Mouse (Mus musculus) gastrocnemius, postnatal 10 days (tissue): ENCODE measurements around the gene Sh3gl2. TPM values are rescaled to one million over a fixed set of nuclear protein-coding genes. Genes with fewer than 3 reads are reported as not detected.

ENCODE experiments used
- DNase-seq: peaks from one replicate; pipeline ENCODE4 v3.0.0; 2021; ENCODE audit warnings: mixed read lengths
- total RNA-seq, 2 experiments: library from RNA; stranded (reverse); gene quantifications; 2 replicates each; pipeline ENCODE4 v1.2.3; 2021

The Sh3gl2 gene
- total RNA-seq, 2 experiments from 2014 or later = 1.9 TPM

DNA sequence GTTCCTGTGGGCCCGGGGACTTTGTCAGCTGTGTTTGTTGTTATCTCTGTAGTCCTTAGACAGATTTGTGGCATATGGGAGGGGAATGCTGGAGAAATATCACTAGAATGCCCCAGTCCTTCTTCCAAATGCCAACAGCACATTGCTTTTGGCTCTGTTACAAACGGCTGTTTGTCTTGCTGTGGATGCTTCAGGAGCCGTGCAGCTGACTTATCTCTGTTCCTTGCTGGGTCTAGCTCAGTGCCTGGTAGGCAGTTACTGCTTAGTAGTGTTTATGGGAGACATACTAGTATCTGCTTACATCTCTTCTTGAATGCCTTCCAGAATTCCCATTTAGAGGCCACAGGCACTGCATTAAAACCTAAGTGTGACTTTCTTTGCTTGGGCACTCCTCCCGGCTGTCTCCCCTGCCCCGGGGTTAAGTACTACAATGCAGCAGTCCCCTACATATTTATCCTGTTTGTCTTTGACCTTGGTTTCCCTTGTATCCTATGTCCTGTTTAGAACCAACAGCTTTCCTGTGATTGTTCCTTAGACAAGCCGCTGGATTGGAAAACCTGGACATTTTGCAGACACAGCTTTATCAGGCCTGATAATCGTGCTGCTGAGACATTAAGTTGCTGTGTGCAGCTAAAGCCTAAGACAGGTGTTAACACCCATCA is 101.1 kb downstream of the Sh3gl2 start:
- no peak for DNase-seq

DNA sequence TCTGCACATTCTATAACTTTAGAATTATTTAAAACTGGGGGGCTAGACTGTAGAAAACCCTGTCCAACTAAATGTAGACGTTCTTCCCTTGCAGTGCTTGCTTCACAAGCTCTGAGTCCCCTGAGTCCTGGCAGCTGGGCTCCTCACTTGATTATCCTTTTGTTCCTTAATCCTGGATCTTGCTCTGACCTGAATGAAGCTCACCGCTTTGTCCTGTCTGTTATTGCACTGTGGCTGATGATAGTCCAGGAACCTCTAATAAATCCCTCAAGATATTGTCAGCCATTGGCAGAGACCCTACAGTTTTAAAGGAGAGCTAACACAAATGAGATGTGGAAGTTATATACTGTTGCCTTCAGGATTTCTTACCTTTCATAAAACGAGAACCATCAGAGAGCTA is 114.2 kb downstream of the Sh3gl2 start:
- no peak for DNase-seq

DNA sequence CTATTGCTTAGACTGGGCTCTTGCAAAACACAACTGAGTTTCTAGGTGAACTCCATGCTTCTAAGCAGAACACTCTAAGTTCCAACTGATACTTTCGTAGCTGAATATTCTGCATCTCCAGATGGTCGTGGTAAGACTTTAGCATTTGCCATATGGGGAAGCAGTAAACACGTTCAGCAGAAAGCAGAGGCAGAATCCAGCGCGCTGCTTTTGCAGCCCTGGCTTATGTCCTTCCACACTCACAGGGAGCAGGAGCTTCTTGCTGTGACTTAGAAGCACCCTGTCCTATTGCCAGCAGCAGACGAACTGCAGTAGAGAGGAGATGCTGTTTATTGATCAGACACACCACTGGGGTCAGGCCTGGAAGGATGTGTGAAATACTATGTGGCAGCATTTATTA is 120.5 kb downstream of the Sh3gl2 start:
- no peak for DNase-seq

GRCm38 (mm10) chr4:85326052-85326451 is 121.1 kb downstream of the Sh3gl2 start:
- no peak for DNase-seq

DNA sequence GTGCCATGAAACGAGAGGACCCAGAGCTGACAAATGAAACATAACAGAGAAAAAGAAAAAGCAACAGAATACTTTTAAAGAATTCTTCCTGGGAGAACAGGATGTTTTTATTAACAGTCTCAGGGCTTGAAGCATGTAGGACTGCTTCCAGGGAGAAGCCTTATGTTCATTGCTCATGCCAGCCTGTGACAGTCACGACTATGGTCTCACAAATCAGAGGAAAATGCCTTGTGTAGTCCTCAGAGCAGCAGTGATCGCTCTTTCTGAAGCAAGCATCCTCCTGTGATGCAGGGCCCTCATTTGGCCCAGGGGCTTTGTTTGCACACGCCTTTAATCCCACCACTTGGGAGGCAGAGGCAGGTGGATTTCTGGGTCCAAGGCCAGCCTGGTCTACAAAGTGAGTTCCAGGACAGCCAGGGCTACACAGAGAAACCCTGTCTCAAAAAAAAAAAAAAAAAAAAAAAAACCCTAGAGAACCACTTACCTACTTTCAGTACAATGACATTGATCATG is 129.8 kb downstream of the Sh3gl2 start:
- no peak for DNase-seq

- DNase-seq = no peak
Observed at GRCm38 (mm10) chr4:85336356-85336755, 131.4 kb downstream of the Sh3gl2 start.

DNA sequence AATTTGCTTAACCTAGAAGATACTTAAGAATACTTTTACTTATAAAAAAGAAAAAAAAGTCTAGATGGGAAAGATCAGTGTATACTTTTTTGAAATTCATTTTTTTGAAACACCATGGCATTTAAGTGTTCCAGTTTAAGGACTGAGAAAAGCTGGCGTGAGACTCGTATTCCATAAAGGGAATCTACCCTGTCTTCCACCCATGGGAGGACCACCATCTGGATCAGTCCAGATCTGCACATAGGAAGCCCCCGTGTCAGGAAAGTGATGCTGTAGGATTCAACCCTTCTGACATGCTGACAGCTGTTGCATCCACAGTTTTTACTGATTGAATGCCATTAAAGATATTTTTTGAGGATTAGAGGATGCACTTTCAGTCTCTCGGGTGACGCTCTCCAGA is 134.2 kb downstream of the Sh3gl2 start:
- DNase-seq = no peak

DNA sequence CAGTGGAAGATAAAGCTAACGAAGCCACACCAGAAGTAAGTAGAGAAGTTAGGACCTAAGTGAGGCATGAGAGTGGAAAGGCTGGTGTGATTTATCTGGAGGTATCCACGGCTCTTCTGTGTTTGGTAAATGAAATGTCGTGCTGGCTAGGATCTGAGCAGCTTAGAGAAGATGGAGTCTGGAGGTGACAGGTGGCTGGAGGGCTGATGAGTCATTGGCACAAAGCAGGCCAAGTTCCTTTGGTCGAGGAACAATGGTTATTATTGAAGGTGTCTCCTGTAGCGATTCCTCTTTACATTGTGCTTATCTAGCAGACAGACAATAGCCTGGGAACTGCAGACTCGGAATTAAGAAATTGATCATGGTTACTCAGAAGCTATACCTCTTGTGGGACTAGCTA is 135.8 kb downstream of the Sh3gl2 start:
- no peak for DNase-seq

DNA sequence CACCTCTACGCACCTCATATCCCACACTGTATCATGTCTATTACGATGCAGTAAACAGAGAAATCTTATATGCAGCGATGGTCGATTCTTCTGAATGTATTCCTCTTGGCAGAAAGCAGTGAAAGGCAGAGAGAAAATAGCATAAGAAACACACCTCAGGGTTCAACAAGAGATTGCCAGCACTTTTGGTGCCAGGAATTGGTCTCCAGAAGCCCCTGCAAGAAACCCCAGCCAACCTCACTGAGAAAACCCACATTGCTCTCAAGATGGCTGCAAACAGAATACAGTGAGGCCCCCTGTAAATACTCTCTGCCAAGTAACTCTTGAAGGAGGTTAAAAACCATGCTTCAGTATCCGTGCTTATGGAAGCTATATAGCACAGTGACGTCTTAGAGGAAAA is 141.0 kb downstream of the Sh3gl2 start:
- no peak for DNase-seq

DNA sequence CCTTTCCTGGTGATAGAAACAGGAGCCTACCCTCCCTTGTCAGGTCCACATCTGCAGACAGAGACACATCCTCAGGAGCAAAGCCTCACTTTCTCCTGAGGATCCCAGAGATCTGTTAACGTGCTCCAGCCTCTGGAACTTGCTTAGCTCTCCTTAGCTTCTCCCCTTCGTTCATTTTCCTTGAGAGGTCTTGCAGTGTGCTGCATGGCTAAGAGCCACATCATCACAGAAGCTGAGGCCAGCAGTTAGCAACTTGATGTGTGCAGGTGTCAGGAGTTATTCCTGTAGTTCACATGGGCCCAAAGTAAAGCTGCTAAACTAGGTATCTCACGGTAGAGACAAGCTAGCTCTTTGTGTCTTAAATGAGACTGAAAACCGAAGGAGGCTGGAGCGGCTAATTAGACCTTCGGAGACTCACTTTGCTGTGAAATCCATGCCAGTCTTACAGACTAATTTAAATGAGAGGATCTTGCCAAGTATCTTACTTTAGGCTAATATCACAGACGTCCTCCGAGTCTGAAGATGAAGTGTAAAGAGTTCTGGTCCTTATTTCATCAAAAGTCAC is 143.2 kb downstream of the Sh3gl2 start:
- no peak for DNase-seq

GRCm38 (mm10) chr4:85362661-85363060 is 157.7 kb downstream of the Sh3gl2 start:
- DNase-seq = no peak

- no peak for DNase-seq
Observed at GRCm38 (mm10) chr4:85363205-85363604, 158.3 kb downstream of the Sh3gl2 start.

DNA sequence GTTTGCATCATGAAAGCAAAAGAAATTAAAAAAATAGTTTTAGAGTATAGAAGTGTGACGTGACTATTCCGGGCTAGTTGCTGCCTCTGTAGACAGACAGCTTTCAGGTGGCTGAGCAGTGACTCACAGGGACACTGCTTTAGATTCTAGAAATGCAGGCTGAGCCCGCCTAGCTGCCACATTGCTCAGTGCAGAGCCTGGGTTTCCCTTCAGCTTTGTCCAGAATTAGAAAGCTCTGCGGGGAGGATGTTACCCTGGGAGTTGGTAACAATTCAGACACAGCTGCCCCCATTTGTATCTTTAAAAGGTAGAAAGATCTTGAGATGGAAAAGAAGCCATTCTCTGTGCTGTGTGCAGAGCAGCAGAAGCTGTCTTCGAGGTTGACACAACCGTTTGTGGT is 166.1 kb downstream of the Sh3gl2 start:
- no peak for DNase-seq

- DNase-seq = no peak
Observed at GRCm38 (mm10) chr4:85374801-85375200, 169.9 kb downstream of the Sh3gl2 start.

- no peak for DNase-seq
Observed at GRCm38 (mm10) chr4:85376187-85376586, 171.3 kb downstream of the Sh3gl2 start.

GRCm38 (mm10) chr4:85376610-85377009 is 171.7 kb downstream of the Sh3gl2 start:
- no peak for DNase-seq

DNA sequence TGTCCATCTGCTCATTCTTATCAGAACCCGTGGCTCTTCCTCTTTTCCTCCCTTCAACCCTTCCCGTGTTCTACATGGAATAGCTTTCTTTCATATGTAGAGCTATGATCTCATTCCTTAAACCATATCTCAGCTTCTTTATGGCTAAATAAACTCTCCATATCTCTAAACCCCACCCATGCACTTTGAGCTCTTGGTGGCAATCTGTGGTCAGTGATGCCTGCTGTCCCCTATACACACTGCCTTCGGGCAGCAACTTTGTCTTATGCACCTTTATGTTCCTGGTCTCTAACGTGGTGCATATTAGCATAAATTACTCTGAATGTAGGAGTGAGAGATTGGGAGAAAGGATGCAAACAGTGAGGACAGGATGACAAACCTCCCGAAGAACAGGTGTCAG is 180.3 kb downstream of the Sh3gl2 start:
- DNase-seq = no peak

- DNase-seq = no peak
Observed at GRCm38 (mm10) chr4:85387676-85388075, 182.8 kb downstream of the Sh3gl2 start.

DNA sequence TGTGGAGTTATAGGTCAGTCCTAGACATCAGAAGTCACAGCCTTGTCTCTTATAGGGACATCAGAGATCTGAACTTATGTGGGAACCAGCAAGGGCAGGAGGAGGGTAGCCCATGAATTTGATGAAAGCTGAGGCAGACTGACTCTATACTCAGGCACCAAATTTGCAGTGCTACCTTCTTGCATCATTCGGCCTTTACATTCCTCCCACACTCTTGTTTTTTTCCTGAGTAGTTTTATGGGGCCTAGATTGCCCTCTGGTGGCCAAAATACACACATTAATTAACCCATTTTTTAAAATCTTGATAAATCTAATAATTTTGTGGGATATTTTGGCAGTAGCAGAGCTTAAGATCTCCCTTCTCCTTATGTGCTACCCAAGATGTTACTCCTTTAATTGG is 186.9 kb downstream of the Sh3gl2 start:
- no peak for DNase-seq

GRCm38 (mm10) chr4:85398765-85399164 is 193.8 kb downstream of the Sh3gl2 start:
- no peak for DNase-seq

DNA sequence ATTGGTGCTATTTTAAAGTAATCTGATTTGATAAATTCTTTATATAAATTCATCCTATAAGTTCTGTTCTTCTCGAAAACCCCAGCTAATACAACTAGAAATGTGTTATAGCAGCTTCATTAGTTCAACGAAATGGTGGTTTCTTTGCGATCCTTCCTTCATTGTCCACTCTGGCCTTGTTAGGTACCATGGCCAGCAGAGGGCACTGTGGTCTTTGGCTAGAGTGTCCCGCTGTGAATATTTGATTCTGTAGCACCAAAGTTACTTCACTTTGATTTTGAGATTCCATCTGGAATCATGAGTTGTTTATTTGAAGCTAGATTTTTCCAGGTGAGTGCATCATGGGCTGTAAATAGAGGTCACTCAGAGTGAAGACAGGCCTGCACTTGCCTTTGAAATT is 197.9 kb downstream of the Sh3gl2 start:
- peak; percentile 81 for DNase-seq

GRCm38 (mm10) chr4:85404424-85405194 is 199.7 kb downstream of the Sh3gl2 start:
- DNase-seq = peak; percentile 65

DNA sequence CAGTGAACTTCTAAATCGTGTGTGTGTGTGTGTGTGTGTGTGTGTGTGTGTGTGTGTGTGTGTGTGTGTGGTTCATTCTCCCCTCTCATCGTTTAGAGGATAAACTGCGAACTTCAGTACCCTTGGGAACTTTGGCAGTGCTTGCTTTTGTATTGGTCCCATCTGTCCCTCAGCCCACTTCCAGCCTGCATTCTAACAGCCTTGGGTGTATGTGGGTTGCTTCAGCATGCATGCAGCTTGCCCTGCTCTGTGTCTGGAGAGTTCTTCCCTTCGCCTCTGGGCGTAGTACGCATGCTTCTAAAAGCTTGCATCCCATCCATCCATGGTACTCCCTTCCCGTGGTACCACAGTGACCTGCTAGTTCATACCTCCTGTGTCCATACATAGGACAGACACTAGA is 200.3 kb downstream of the Sh3gl2 start:
- DNase-seq = no peak

GRCm38 (mm10) chr4:85416466-85416865 is 211.5 kb downstream of the Sh3gl2 start:
- no peak for DNase-seq
